Mouse (Mus musculus) heart, adult 18-20 months (tissue): ENCODE results near the gene Fancm. TPM values are rescaled to one million over a fixed set of nuclear protein-coding genes. Genes with fewer than 3 reads are reported as not detected.
"Not testable (repeated sequence)": the region's sequence is repeated elsewhere in the genome, so short reads cannot be mapped to it uniquely, and the experiment has no call there.

Experiments used
- DNase-seq, 2 experiments: peaks; one replicate each; pipeline ENCODE4 v3.0.0; 2021 to 2022; ENCODE audit warnings: mixed read lengths in 1 of 2
- total RNA-seq, 2 experiments: library from RNA; stranded (reverse); gene quantifications; 2 replicates each; pipeline ENCODE4 v1.2.3; 2021

Gene Fancm
- total RNA-seq, 2 experiments from 2014 or later, result 2.7 to 5.0 TPM

- no peak for DNase-seq
These were observed 44.0 kb downstream of the Fancm start for GRCm38 (mm10) chr12:65119451-65119850.

GRCm38 (mm10) chr12:65136121-65136520 is 60.7 kb downstream of the Fancm start:
- not testable (repeated sequence) for DNase-seq

- peak; percentile 97 to 98 for DNase-seq
These were observed 96.9 kb downstream of the Fancm start, which contains the start of gene Mis18bp1 for GRCm38 (mm10) chr12:65172021-65172951. Mis18bp1 (minus strand) TSS chr12:65172604.

- peak; percentile 56 to 74 for DNase-seq
These were observed 97.6 kb downstream of the Fancm start for GRCm38 (mm10) chr12:65172959-65173358.

DNA sequence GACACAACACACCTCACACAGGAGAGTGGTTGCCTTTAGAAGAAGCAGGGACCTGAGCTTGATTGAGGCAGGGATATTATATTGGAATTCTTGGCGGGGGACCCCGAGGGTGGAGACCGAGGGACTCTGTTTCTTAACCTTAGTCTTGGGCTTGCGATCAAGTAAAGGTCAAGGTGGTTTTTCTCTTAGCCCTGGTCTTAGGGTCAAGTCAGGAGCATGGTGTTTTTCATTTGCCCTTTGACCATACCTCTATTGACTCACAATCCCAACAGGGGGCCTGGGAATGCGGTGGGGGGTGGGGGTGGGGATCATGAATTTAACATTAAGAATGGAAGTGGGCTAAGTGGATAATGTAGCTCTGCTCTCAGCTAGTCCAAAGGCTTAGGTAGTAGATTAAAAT is 98.3 kb downstream of the Fancm start:
- DNase-seq, result no peak

Other genes starting within 250 kb of the Fancm start
- 1 to 10 TPM; 1.6 to 3.4 TPM for gene Gm527, start 157.7 kb upstream of the Fancm start, total RNA-seq
- 10 to 100 TPM; 12.7 to 12.9 TPM for gene Klhl28, start 110.1 kb upstream of the Fancm start, total RNA-seq
- gene Togaram1, start 109.8 kb upstream of the Fancm start, total RNA-seq, result 1 to 10 TPM; 7.9 to 8.4 TPM
- 10 to 100 TPM; 12.2 TPM for gene Prpf39, start 39.3 kb upstream of the Fancm start, total RNA-seq
- gene Fkbp3, start 1.6 kb upstream of the Fancm start, total RNA-seq, result 100 to 1,000 TPM; 261 to 263 TPM
- under 1 TPM; 0.12 to 0.49 TPM for gene Mis18bp1, start 97.0 kb downstream of the Fancm start, total RNA-seq
- gene Wdr20rt, start 149.9 kb downstream of the Fancm start, total RNA-seq, result not detected